Mouse (Mus musculus) heart, embryonic 14.5 days (tissue): ENCODE data around the gene Sema4c. TPM values are rescaled to one million over a fixed set of nuclear protein-coding genes. Genes with fewer than 3 reads are reported as not detected.

Experiments used
- ATAC-seq: fragments of 200-750 bp; cut with Nextera tagmentation; 2 replicates; pipeline ENCODE4 v1.8.0; 2017; ENCODE audit warnings: low read depth, moderate TSS enrichment; ENCODE audit not compliant: insufficient number of reproducible peaks, insufficient read depth, low FRiP score
- H3K27ac ChIP-seq, 2 experiments: fragments of 200-500 bp in 1 of 2; fragments of 300-500 bp in 1 of 2; sonication (generic) in 1 of 2; replicated peaks in 1 of 2; 2 replicates each; pipeline ENCODE4 v1.5.1; 2012 to 2014; ENCODE audit warnings: low read depth in 2 of 2, low read length in 2 of 2, control low read depth in 1 of 2, mild to moderate bottlenecking in 1 of 2, mixed read lengths in 1 of 2; ENCODE audit not compliant: control insufficient read depth in 1 of 2, insufficient read depth in 1 of 2
- H3K27me3 ChIP-seq: fragments of 300-500 bp; sonication (generic); 2 replicates; pipeline ENCODE4 v1.6.1; 2014; ENCODE audit warnings: mild to moderate bottlenecking, low read length, control low read depth; ENCODE audit not compliant: control insufficient read depth, insufficient read depth
- H3K36me3 ChIP-seq: fragments of 300-500 bp; sonication (generic); 2 replicates; pipeline ENCODE4 v1.6.1; 2014; ENCODE audit warnings: mild to moderate bottlenecking, control low read depth, low read length, mixed read lengths; ENCODE audit not compliant: control insufficient read depth, insufficient read depth
- H3K4me1 ChIP-seq, 2 experiments: fragments of 200-500 bp in 1 of 2; fragments of 300-500 bp in 1 of 2; sonication (generic) in 1 of 2; 2 replicates each; pipeline ENCODE4 v1.6.1; 2012 to 2014; ENCODE audit warnings: low read length in 2 of 2, control low read depth in 1 of 2, mixed read lengths in 1 of 2; ENCODE audit not compliant: control insufficient read depth in 2 of 2, insufficient read depth in 2 of 2
- H3K4me2 ChIP-seq: fragments of 300-500 bp; sonication (generic); 2 replicates; pipeline ENCODE4 v1.6.1; 2014; ENCODE audit warnings: mild to moderate bottlenecking, low read length
- H3K4me3 ChIP-seq, 2 experiments: fragments of 200-500 bp in 1 of 2; fragments of 300-500 bp in 1 of 2; sonication (generic) in 1 of 2; 2 replicates each; pipeline ENCODE4 v1.5.1; 2012 to 2014; ENCODE audit warnings: low read length in 2 of 2, mild to moderate bottlenecking in 2 of 2, control low read depth in 1 of 2, low read depth in 1 of 2, moderate library complexity in 1 of 2; ENCODE audit not compliant: control insufficient read depth in 1 of 2, insufficient read depth in 1 of 2
- H3K9ac ChIP-seq: fragments of 300-500 bp; sonication (generic); 2 replicates; pipeline ENCODE4 v1.6.1; 2014; ENCODE audit warnings: mild to moderate bottlenecking, low read length
- H3K9me3 ChIP-seq: fragments of 300-500 bp; sonication (generic); 2 replicates; pipeline ENCODE4 v1.6.1; 2016; ENCODE audit warnings: low read length, control low read depth; ENCODE audit not compliant: control insufficient read depth
- WGBS: fragments of 180-500 bp; shearing (Covaris S2); extraction: QIAGEN DNeasy Blood & Tissue Kit; methylation state at CpG from one replicate; pipeline ENCODE4 v1.1.7; 2014; 5-methylcytosine and 5-hydroxymethylcytosine counted together
- polyA plus RNA-seq: library from polyadenylated mRNA; unstranded; fragments of >200 nt; fragmentation: Nextera tagmentation; extraction: Ambion mirVana; gene quantifications from 2 replicates; pipeline ENCODE4 v1.2.1, GENCODE M21; 2014

Gene Sema4c
- polyA plus RNA-seq, 1 experiment from 2014 or later: 1.6 TPM

DNA sequence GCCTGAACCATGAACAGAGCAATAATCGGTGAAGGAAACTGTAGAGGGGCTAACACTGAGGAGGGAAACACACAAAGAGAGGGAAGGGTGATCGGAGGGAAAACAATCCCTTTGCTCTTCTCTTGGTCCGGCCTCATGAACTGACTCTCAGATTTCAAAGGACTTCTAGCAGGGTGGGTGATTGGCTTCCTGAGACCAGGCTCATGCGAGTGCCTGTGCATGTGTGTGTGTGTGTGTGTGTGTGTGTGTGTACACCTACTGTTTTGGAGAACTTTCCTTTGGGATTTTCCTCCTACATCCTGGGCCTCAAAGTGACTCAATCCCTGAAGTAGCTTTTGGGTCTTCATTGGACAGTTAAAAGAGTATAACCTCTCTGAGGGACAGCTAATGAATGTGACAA is 28.1 kb upstream of the Sema4c start:
- H3K27me3 ChIP-seq: no peaks in the 10 kb centered on the region
- no peaks in the 10 kb centered on the region for H3K36me3 ChIP-seq
- H3K4me1 ChIP-seq: peaks cover 40 to 41% of the 10 kb centered on the region in 2 experiments
- H3K4me2 ChIP-seq: no peak overlapping the region
- whole genome bisulfite sequencing: 71% methylated on average over 4 of the region's 4 CpGs
- no peak overlapping the region for H3K27ac ChIP-seq
- no peak overlapping the region for H3K4me3 ChIP-seq
- H3K9me3 ChIP-seq: no peaks in the 10 kb centered on the region
- no peak for ATAC-seq
- no peak overlapping the region for H3K9ac ChIP-seq

DNA sequence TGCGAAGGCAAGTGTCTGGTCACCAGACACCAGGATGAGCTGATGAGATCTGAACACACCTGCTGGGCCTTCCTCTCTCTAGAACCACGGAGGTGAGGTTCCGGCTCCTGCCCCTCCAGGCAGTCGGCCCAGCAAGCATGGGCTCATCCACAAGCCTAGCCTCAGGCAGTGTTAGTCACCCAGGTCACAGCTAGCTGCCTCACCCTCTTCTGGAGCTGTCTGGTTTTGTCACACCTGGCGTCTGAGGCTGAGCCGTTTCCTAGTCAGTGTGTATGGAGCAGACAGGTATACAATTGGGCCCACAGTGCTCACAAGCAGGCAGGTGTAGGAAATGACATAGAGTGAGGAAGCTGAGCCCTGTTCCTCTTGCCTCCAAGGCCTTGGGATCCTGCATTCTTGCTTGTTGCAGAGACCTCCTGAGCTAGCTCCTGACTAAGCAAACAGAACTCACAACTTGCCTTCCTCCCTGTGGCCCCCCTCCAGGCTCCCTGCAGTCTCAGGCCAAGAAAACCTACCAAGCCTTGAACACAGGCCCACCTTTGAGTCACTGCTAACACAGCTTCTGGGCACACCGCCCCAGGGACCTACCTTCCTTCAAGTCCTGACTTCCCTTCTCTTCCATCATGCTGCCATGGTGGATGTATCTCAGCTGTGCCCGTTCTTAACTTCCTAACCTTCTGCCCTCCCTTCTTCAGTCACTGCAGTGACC is 25.4 kb upstream of the Sema4c start:
- no peaks in the 10 kb centered on the region for H3K27me3 ChIP-seq
- H3K9ac ChIP-seq: no peak overlapping the region
- ATAC-seq: no peak
- WGBS: 81% methylated on average over 8 of the region's 8 CpGs
- no peaks in the 10 kb centered on the region for H3K9me3 ChIP-seq
- H3K27ac ChIP-seq: peak overlapping the region; percentile 9 to 52; a peak in 2 of 4 replicates
- H3K4me3 ChIP-seq: no peak overlapping the region
- H3K4me1 ChIP-seq: peaks cover 40 to 45% of the 10 kb centered on the region in 2 experiments
- H3K4me2 ChIP-seq: no peak overlapping the region
- no peaks in the 10 kb centered on the region for H3K36me3 ChIP-seq

DNA sequence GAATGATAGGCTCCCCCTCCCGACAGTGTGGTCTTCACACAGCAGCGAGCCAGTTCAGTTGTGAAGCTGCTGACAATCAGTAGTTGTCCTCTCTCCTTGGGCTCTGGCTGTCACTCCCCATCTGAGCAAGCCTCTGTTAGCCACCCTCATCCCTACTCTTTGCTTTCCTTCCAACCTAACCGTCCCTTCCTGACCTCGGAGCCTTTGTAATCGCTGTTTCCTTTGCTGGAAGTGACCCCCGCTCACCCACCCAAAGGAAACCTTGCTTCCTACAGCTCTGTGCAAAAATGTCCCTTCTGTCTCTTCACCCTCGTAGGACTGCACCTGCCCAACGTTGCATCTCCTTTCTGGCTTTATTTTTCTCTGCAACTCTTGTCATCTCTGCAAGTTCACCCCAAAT is 24.1 kb upstream of the Sema4c start:
- no peak overlapping the region for H3K4me3 ChIP-seq
- H3K4me1 ChIP-seq: peaks cover 36 to 39% of the 10 kb centered on the region in 2 experiments
- 71% methylated on average over 8 of the region's 8 CpGs for WGBS
- no peak for ATAC-seq
- no peaks in the 10 kb centered on the region for H3K36me3 ChIP-seq
- H3K27ac ChIP-seq: no peak overlapping the region
- H3K27me3 ChIP-seq: no peaks in the 10 kb centered on the region
- H3K9ac ChIP-seq: no peak overlapping the region
- no peak overlapping the region for H3K4me2 ChIP-seq
- no peaks in the 10 kb centered on the region for H3K9me3 ChIP-seq

DNA sequence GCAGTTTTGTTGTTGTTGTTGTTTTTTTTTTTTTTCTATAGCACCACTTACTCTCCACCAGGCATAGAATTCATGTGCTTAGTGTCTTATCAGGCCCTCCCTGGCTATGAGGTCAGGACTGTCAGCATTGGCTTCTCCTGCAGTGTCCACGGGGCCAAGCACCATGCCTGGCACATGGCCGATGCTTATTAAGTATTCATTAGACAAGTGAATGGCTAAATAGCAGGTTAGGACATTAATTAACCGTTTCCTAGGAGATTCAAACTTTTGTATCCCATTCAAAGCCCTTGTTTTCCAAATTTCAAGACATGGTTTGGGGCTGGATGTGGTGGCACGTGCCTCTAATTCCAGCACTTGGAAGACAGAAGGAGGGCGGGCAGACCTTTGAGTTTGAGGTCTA is 23.1 kb upstream of the Sema4c start:
- Histone ChIP-seq H3K36me3 (no peaks in the 10 kb centered on the region), H3K4me1 (peaks cover 36 to 39% of the 10 kb centered on the region in 2 experiments), H3K4me2 (no peak overlapping the region), H3K9ac (0 out of 2 replicates have a peak overlapping the region, but pooled peaks have one; percentile 69), H3K27ac (peak overlapping the region; percentile 83 to 85), H3K27me3 (no peaks in the 10 kb centered on the region), H3K4me3 (no peak overlapping the region), H3K9me3 (no peaks in the 10 kb centered on the region)
- WGBS: 58% methylated on average over 5 of the region's 5 CpGs
- ATAC-seq: no peak

DNA sequence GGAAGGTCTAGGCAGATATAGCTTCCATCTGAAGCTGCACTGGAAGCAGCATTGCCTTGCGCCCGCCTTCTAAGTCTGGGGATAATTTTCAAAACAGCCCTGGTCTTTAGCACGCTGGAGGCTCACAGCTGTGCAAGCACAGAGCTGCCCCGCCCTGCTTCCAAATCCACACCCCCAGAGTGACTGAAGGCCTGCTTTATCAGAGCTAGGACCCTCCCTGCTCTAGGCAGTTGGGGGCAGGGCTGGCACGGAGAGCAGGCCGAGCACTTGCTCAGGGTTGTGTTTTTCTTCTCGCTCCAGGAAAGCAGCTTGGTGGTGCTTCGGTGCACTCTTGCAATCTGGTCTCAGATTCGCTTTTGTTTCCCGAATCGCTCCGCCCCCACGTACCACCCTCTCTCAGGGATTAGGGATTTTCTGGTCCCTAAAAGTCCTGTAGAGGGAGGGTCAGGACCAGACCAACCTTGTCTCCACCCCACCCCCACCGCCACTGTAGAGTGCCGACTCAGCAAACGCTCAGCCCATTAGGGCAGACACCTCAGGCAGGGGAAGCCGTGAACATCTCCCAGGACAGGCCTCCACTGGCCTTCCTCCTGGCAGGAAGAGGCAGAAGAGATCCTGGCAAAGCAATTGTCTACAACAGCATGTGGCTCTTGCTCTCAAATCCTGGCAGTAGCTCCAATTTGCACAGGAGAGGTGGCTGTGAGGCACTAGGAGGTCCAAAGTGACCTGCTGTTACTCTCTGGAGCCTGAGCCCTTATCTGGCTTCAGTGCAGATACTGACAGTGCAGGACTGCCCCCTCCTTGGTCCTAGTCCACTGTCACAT is 22.4 kb upstream of the Sema4c start:
- H3K27ac ChIP-seq: peak overlapping the region; percentile 83 to 85
- H3K9me3 ChIP-seq: no peaks in the 10 kb centered on the region
- peaks cover 35 to 39% of the 10 kb centered on the region in 2 experiments for H3K4me1 ChIP-seq
- 2% methylated on average over 17 of the region's 17 CpGs for WGBS
- no peaks in the 10 kb centered on the region for H3K27me3 ChIP-seq
- H3K4me3 ChIP-seq: peak overlapping the region; percentile 5 to 24
- no peaks in the 10 kb centered on the region for H3K36me3 ChIP-seq
- H3K4me2 ChIP-seq: peak overlapping the region; percentile 63
- peak overlapping the region; percentile 69 for H3K9ac ChIP-seq
- peak; percentile 83 for ATAC-seq

DNA sequence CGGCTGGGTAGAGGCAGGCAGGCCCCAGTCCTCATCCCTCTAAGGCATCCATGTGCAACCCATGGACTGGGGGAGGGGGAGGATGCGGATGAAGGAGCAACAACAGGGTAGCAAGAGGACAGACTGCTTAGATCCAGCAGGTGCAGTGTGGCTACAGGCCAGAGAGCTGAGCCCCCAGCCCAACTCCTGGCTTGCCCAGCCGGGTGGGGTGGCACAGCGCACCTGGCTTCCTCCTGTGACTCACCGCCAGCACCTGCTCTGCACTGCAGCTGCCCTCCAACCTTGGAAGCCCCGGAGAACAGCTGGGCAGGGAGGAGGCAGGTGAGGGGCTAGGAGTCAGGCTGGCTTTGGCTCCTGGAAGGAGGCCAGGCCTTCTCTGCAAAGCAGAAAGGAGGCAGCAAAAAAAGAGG is 21.8 kb upstream of the Sema4c start:
- H3K4me3 ChIP-seq: peak overlapping the region; percentile 5 to 24; a peak in 3 of 4 replicates
- peaks cover 35 to 42% of the 10 kb centered on the region in 2 experiments for H3K4me1 ChIP-seq
- H3K9ac ChIP-seq: peak overlapping the region; percentile 69
- no peaks in the 10 kb centered on the region for H3K27me3 ChIP-seq
- ATAC-seq: no peak
- 26% methylated on average over 6 of the region's 6 CpGs for WGBS
- peak overlapping the region; percentile 63 for H3K4me2 ChIP-seq
- peak overlapping the region; percentile 83 to 85 for H3K27ac ChIP-seq
- no peaks in the 10 kb centered on the region for H3K9me3 ChIP-seq
- no peaks in the 10 kb centered on the region for H3K36me3 ChIP-seq

DNA sequence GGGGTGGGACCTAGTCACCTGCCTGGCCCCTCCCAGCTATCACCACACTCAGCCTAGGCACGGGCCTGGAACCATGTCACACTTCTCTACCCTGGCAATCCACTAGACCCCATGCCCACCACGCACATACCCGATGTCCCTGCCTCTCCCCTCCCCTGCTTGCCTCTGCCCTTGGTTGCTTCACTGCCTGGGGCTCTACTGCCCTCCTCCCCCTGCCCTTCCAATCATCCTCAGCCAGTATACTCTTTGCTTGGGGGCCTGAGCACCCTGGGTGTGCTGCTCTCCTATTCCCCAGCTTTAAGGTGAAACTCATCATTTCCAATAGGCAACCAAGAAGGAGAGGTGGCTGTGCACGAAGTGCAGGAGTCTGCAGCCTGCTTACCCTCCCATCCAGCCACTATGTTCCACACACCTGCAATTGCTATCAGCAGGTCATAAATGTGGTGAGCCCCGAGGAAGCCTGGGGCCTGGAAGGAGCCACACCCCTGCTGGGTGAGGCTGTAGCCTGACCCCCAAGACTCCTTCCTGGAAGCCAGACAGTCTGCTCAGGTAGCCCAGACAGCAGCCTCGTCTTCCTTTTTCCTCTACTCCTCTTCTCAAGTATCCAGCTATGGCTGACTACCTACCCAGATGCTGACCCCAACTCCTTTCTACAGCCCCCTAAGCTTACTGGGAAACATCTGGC is 19.0 kb upstream of the Sema4c start:
- H3K4me3 ChIP-seq: no peak overlapping the region
- no peaks in the 10 kb centered on the region for H3K27me3 ChIP-seq
- H3K27ac ChIP-seq: no peak overlapping the region
- H3K9me3 ChIP-seq: no peaks in the 10 kb centered on the region
- 57% methylated on average over 6 of the region's 6 CpGs for WGBS
- ATAC-seq: no peak
- no peaks in the 10 kb centered on the region for H3K36me3 ChIP-seq
- H3K4me1 ChIP-seq: peaks cover 23 to 29% of the 10 kb centered on the region in 2 experiments
- H3K4me2 ChIP-seq: no peak overlapping the region
- H3K9ac ChIP-seq: no peak overlapping the region
